Mouse (Mus musculus): ENCODE results near the gene Lnx2.

The Lnx2 gene

DNA sequence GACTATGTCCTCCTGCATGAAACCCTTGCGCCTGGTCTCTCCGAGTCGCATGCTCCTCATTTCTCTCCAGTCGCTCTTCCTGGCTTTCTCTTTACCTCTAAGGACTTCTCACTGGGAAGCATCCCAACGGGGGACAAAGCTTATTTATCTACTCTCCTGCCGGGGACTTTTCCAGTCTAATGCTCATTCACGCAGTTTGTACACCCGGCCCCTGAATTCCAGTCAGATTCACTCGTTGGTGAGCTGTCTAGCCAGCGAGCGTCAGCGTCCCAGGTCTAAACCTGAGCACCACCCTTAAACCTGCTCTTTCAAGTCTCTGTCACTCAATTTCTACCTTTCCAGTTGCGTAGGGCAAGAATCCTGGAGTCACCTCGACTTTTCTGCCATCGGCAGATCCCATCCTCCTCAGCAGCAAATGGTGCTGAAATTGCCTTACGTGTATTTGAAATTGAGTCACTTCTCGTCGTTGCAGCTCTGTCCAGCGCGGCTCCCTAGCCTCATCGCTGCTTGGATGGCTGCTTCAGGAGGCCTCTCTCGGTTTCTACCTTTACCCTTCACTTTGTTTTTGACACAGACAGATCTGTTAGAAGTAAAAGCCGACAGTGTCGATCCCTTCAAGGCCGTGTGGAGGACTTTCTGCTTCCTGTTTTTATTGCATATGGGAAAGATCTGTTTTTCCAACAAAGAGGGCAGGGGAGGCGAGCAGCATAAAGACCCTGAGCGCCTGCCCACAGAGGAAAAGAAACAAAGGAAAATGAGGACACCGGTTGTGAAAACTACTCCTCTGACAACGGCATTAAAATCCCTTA lies 24.7 kb downstream of the Lnx2 start:
- DNase-seq (ENCODE audit: low read depth, low spot score): no peak

DNA sequence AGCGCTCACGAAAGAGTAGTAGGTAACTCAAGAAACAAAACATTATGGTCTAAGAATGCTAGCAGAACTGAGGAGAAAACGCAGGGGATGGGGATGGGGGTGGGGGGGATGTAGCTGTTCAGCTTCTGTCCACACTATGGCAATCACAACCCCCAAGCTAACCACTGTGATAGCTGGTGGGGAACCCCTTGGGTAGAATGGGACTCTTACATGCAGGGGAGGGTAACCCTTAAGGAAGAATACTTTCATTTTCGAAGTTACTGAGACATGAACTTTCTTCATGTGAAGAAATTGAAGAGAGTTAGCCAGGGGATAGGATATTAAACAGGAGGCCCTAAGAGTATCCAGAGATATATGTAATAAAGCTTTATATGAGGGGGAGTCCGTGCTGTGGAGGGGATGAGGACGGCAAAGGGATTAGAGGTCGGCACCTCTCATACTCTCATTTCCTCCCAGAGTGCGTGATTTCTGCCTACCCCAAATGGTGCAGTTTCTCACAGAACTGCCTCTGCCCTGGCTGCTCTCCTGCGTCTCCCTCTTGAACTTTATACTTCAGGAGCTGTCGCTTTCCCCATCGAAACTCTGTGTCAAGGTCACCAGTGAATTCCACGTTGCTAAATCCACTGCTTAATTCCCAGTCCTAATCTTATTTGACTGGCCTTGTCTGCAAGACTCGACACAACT lies 25.4 kb downstream of the Lnx2 start:
- DNase-seq (ENCODE audit: low read depth, low spot score): no peak

DNA sequence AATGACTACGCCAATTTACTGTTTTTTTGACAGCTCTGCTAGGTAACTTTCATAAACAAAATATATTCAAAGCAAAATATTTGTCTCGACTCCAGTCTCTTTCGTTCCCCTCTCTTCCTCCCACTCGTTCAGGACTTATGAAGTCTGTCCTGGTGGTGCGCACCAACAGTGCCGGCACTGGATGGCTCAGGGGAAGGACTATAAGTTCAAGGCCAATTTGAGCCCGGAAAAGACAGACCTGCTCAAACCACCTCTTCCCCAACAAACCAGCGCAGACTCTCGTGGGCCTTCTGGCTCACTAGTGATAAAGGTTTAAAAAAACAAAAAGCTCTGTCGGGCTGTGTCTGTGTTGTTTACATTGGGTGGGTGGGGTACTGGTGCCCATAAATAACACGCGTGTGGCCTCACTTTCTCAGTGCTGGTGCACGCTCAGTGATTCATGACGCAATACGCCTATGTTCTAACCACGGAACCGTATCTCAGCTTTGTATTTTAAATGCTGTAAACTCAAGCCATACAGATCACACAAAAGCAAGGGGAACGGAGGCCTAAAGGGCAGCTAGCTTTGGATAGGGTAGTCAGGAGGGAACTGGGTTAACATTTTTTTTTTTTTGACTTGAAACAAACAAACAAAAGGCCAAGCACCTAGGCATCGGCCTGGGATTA lies 26.7 kb downstream of the Lnx2 start:
- DNase-seq (ENCODE audit: low read depth, low spot score): no peak

DNA sequence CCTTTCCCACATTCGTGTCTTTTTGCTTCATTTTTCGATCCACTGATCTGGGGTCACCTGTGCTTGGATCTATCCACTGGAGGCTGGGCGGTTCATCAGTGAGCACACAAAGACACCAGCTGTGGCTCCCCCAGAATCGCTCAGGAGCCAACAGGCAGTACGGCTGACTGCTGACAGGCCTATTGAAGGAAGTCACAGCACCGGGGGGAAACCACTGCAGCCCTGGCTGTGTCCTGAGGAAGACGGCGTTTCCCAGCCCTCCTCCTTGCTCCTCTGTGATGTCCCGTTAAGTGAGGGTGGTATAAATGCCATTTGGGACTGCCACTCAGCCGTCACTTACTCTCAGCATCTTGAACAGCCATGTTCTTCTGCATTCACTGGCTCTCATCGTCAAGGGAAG lies 30.5 kb downstream of the Lnx2 start:
- no peak for DNase-seq (ENCODE audit: low read depth, low spot score)

DNA sequence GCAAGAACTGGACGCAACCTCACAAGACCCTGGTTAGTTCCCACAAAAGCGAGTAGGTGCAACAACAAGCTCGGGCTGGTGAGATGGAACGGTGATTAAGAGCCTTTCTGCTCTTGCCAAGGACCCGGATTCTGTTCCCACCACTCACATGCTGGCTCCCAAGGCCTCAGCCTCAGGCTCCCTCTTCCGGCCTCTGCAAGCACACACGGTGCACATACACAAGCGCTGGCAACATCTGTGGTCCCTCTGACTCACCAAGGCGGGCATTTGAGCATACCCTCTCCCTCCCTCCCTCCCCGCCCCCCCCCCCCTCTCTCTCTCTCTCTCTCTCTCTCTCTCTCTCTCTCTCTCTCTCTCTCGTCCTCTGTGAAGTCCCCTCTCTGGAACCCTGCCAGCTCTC lies 31.1 kb downstream of the Lnx2 start:
- DNase-seq (ENCODE audit: low read depth, low spot score): no peak

DNA sequence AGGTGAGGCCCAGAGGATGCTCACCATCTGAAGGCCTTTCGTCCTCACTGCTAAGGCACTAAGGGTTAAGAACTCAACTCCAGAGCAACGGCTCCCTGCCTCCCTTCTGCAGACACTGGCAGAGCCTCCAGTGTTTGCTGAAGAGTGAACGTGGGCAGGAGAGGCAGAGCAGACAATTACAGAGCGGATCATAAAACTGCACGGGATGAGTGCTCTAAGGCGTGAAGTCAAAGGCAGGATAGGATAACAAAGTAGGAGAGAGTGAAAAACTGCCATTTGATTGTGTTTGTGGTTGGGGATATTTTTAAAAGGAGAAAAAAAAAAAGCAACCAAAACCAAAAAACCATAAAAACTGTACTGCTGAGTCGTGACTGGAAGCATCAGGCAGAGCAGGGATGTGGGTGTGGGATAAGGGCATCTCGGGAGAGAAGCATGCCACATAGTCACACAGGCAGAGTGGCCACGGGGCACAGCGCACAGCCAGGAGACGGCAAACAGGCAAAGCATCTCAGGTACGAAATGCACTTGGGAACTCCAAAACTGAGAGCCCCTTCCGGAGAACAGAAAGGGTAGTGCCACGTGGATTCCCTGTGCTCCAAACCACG lies 33.0 kb downstream of the Lnx2 start:
- DNase-seq (ENCODE audit: low read depth, low spot score): no peak

DNA sequence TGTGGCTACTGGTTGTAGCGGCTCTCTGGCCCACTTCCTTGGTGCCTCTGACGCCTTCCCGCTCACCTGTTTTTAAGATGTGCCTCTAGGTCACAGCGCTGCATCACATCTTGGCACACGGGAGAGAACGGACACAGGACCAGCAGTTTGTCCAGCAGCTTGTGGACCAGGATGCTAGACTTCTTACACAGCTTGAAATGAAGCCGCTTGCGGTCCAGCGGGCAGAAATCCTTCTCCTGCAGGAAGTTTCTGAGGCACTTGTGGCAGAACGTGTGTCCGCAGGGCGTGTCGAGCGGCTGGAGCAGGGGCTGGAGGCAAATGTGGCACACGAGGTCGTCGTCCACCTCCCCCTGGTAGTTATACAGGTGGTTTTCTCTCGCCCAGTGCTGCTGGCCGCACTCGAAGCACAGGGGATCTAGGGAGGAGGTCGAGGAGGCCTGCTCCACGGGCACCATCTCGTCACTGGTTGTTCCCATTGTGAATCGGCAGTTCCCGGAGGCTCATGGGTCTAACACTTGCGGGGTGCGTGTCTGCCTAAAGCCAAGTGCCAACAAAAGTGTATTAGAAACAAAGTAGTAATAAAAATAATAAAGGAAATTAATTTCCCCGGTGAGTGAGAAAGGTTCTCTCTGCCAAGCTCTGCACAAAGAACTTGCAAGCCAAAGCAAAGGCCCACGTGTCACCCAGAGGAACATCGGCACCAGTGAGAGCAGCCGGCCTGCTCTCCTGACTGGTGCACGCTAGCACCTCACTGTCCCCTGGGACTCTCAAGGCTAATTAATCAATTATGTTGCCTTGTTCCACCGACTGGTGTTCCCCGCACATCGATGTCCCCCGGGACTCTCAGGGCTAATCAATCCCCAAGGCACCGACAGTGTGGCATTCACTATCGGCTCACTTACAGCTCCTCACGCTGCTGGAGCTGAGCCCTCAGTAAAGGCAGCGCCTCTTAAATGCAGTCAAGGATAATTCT lies 34.1 kb downstream of the Lnx2 start:
- DNase-seq (ENCODE audit: low read depth, low spot score): no peak

DNA sequence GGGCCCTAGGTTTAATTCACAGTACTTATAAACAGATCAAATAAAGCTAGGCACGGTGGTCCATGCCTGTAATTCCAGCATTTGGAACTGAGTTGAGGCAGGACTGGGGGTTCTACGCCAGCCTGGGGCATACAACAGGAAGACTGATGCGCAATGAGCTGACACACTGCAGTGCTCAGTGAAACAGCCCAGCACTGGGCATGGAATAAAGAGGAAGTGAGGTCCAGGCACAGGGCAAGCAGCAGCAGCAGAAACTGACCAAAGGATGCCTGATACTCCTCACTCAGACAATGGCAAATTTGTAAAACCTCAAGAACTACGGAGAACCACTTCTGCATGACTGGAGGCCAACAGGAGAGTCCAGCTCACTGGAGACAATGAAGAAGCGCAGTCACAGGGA lies 37.0 kb downstream of the Lnx2 start:
- DNase-seq (ENCODE audit: low read depth, low spot score): no peak

DNA sequence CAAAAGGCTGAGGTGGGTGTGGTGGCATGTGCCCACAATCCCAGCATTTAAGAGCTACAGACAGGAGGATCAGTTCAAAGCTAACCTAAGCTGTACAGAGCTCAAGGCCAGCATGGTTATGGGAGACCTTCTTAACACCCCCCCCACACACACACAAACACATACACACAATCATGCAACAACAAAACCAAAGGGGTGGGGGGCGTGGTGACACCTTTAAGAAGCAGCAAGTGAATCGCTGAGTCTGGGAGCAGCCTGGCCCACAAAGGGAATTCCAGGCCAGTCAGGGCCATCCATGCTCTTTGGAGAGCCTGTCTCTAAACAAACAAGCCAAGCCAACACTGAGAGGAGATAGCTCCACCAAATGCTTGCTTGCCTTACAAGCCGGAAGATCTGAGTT lies 38.8 kb downstream of the Lnx2 start:
- DNase-seq (ENCODE audit: low read depth, low spot score): no peak

DNA sequence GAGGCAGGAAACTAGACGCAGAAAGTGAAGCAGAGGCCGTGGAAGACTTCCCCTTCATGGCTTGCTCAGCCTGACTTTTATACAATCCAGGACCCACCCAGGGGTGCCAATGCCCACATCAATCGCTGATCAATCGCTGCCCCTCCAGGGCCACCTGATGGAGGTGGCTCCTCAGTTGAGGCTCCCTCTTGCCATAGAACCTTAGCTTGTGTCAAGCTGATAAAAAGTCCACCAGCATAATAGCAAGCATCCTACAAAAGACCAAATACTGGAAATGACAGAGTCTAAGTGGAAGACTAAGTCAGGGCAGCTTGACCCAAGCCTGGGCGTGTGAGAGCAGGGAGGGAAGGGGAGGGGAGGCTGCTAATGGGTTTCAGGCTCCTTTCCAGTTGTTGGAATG lies 39.7 kb downstream of the Lnx2 start:
- no peak for DNase-seq (ENCODE audit: low read depth, low spot score)

DNA sequence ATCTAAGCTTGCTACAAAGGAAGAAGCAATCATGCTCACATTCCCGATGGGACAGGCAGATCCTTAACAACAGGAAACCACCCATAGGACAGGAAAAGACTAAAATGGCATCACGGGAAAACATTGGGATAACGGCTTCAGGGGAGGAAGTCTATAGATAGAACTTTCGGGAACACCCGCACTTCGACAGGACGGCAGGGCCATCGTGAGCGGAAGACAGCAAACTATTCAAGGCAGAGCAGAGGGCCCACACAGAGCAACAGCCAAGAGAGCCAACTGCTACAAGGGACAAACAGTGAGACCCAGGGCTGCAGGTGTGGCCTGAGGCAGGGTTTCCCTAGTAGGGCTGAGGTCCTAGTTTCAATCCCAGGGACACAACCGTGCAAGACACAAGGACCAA lies 40.4 kb downstream of the Lnx2 start:
- no peak for DNase-seq (ENCODE audit: low read depth, low spot score)

DNA sequence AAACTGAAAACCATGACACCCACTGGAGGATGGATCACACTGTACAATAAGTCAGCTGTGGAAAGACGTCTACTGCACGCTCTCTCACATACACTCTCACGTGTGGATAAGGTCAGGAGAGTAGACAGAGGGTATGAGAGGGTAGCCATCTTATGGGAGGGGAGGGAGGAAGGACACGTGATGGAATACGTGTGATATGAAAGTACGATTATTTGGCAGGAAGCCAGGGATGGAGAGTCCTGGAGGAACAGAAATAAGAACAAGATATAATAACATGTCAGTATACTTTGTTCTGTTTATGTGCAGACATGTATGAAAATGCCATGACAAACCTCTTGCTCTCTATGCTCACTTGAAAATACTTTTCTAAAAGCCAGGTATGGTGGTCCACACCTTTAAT lies 41.1 kb downstream of the Lnx2 start:
- no peak for DNase-seq (ENCODE audit: low read depth, low spot score)

DNA sequence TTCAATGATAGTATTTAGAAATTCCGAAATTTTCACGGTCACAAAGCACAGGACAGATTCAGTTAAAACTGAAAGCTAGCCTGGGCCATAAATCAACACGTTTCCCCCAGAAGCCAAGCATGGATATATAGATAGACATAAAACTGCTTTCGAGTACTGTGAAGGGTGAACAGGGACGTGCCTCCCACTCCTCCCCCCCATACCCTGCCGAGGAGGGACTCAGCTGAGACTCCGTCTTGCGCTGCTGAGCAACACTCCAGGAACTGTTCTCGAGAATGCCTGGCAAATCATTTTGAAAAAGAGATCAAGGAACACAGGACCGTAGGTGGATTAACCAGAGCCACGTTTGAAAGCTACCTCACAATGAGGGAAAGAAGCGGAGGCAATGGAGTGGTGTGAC lies 42.1 kb downstream of the Lnx2 start:
- no peak for DNase-seq (ENCODE audit: low read depth, low spot score)

DNA sequence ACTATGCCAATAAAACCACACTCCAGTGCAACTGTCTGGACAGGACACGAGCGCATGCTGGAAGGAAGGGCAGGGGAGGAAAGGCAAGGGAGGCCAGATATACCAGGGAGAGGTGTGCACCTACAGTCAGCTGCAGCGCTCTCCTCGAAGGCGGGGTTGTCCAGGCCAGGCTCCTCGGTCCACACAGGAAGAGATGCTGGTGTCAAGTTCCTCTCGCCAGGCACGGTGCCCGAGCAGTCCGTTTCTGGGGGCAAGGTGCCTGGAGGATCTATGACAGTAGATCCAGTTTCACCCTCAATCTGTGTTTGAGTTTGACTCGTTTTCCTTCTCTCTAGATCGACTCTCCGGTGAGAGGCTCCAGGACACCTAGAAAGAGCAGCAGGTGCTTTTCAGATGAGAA lies 43.2 kb downstream of the Lnx2 start:
- DNase-seq (ENCODE audit: low read depth, low spot score): no peak

DNA sequence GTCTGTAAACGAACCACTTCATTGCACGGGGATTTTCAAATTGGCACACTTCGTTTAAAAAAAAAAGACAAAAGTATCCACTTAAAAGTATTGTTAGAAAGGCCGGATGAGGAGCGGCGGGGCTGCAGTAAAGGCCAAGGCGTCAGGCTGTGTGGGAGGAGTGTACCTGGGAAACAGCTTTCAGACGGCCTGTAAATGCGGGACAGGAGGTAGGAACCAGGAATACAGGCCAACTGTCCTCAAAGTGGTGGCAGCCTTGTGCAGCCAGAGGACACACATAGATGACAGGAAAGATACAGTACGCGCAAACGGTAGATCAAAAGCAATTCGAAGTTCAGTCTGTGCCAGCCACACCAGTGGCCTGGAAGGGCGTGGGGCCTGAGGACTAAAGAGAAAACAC lies 45.1 kb downstream of the Lnx2 start:
- no peak for DNase-seq (ENCODE audit: low read depth, low spot score)

DNA sequence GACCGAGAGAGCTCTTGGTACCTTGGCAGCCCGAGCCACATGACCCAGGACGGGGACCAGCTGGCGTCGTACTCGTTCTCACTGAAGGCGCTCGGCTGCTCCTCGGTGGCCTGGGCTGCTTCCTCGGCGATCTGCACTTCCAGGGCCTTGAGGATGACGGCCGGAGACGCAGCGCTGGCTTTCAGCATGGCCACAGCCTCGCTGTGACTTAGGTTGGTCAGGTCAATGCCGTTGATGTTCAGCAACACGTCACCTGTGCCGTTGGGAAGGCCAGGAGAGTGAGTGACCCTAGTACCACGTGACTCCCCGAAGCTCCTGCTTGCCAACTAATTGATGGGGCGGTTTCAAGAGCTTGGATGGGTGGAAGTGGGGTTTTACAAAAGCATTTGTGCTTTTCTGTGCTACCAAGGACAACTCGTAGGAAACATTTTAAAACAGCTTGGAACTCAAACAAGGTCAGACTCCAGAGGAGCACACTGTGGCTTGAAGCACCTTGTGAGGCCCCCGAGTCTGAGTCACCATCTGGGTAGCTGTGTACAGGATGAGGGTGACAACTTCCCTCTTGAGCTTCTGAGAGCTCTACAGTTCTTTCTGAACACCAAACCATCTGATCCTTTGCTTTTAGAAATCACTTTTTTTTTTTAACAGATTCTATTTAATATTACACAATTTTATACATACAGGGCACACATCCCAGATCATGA lies 51.9 kb downstream of the Lnx2 start:
- DNase-seq (ENCODE audit: low read depth, low spot score): no peak

DNA sequence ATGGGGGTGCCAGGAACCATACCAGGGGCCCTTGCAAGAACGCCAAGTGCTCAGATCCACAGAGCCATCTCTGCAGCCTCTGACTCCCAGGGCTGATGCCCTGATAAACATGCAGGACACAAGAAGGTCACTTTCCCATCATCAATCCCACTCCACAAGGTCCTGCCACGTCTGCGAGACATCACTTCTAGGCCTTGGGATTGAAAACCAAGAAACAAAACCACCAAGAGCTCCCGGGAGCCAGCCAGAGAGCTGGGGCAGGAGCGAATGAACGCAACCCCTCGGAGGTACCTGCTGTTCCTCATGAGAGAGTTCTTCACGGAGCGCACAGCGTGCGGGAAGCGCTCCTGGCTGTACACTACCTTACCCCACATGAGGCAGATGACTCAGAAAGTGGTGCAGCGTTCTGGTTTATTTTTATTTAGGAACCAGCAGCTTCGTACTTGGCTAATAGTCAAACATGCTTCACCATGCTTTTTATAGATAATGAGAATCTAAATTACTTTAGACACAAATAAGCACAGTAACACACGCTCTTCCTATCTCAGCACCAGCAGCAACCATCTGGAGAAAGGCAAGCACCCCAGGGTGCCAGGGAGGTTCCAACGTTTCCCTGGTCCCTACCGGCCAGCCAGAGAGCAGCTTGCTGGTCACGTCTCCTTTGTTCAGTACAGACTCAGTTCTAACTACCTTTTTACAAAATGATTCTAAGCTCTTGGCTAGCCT lies 53.0 kb downstream of the Lnx2 start:
- DNase-seq (ENCODE audit: low read depth, low spot score): no peak

DNA sequence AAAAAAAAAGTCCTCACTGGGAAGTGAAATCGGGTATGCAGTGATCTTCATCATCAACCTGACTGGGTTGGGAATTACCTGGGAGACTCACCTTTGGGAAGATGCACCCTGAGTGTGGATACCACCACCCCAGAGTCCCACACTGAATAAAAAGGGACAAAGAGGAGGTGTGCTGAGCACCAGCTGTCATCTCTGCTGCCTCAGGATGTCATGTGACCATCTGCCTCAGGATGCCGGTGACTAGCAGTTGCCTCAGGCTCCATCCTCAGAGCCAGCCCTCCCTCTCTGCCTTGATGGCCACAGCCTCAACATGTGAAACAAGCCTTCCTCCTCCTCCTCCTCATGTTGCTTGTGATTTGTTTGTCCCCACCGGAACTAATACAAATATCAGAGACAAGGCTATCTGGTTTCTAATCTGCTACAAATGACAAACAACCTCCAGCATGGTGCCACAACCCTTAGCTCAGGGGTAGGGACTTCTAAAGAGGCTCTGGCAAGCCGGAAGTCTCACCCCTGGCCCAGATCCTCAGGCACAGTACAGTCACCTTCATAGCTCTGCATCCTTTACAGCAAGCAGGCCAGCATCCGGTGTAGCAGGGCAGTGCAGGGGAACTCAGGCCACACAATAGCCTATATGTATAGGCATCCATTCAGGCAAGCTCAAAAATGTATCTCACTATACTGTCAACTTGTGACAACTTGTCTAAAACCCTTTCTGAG lies 54.7 kb downstream of the Lnx2 start:
- DNase-seq (ENCODE audit: low read depth, low spot score): no peak

DNA sequence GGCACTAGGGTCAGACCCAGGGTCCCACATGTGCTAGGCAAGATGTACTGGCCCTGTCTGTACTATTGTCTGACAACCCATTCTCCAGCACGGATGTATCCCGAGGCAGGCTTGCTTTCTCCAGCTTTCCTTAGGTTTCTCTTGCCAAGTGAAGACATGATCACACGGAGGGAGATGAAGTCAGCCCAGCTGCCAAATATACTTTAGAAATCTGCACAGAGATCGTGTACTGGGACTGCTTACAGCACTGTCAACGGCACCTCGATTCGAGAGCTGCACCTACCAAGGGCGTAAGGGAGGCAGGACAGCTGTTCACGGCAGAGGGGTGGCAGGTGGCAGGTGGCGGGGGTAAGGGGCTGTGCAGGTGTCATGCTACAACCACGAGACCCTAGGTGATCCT lies 55.8 kb downstream of the Lnx2 start:
- no peak for DNase-seq (ENCODE audit: low read depth, low spot score)
